Mouse (Mus musculus): ENCODE results near the gene Gse1. TPM values are rescaled to one million over a fixed set of nuclear protein-coding genes. Genes with fewer than 3 reads are reported as not detected.

Gse1 gene
- total RNA-seq, 1 experiment from 2014 or later, result 16.6 TPM

- no peak for ATAC-seq (replicated peaks in 1 of 2; ENCODE audit: insufficient read depth in 1 of 2, low FRiP score in 2 of 2, low TSS enrichment in 1 of 2, low read depth in 1 of 2, poor library complexity in 2 of 2, severe bottlenecking in 2 of 2)
Observed at GRCm38 (mm10) chr8:120282465-120282864, 54.2 kb downstream of the Gse1 start.

DNA sequence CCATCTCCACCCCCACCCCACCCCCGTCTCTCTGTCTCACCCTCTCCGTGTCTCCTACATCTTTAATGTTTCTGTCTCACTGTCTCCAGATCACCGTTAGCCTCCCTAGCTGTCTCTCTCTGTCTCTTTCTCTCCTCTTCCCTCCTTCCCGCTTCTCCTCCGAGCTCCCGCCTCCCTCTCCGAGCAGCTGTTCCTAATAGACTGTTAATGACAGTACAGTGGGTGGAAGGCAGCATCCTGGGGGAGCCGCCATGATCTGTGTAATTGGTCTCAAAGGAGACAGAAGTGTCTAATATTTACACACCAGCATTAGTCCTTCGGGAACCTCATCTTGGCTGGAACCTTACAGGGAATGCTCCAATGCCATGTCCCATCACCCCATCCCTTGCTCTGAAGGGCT lies 56.0 kb downstream of the Gse1 start:
- no peak for ATAC-seq (replicated peaks in 1 of 2; ENCODE audit: insufficient read depth in 1 of 2, low FRiP score in 2 of 2, low TSS enrichment in 1 of 2, low read depth in 1 of 2, poor library complexity in 2 of 2, severe bottlenecking in 2 of 2)

DNA sequence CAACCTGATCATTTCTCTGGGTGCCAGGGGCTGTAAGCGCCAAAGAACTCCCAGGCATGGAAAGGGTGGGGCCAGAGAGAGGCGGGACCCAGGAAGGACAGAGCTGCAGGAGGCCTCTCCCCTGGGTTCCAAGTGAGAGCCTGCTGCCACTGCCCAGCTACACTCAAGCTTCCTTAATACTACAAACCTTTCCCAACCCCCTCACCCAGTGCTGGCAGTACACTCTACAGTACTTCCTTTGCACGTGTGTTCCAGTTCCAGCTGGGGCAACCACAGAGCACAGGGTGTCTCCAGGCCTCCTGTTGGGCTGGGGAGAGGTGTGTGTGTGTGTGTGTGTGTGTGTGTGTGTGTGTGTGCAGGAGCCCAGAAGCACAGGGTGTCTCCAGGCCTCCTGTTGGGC lies 56.8 kb downstream of the Gse1 start:
- peak; percentile 85 to 90 for ATAC-seq (replicated peaks in 1 of 2; ENCODE audit: insufficient read depth in 1 of 2, low FRiP score in 2 of 2, low TSS enrichment in 1 of 2, low read depth in 1 of 2, poor library complexity in 2 of 2, severe bottlenecking in 2 of 2)

GRCm38 (mm10) chr8:120285878-120286277 lies 57.6 kb downstream of the Gse1 start:
- no peak for ATAC-seq (replicated peaks in 1 of 2; ENCODE audit: insufficient read depth in 1 of 2, low FRiP score in 2 of 2, low TSS enrichment in 1 of 2, low read depth in 1 of 2, poor library complexity in 2 of 2, severe bottlenecking in 2 of 2)

GRCm38 (mm10) chr8:120288122-120288908 lies 60.1 kb downstream of the Gse1 start:
- peak; percentile 48 to 50; a peak in 3 of 4 replicates for ATAC-seq (replicated peaks in 1 of 2; ENCODE audit: insufficient read depth in 1 of 2, low FRiP score in 2 of 2, low TSS enrichment in 1 of 2, low read depth in 1 of 2, poor library complexity in 2 of 2, severe bottlenecking in 2 of 2)

- no peak for ATAC-seq (replicated peaks in 1 of 2; ENCODE audit: insufficient read depth in 1 of 2, low FRiP score in 2 of 2, low TSS enrichment in 1 of 2, low read depth in 1 of 2, poor library complexity in 2 of 2, severe bottlenecking in 2 of 2)
Observed at GRCm38 (mm10) chr8:120289191-120289590, 60.9 kb downstream of the Gse1 start.

DNA sequence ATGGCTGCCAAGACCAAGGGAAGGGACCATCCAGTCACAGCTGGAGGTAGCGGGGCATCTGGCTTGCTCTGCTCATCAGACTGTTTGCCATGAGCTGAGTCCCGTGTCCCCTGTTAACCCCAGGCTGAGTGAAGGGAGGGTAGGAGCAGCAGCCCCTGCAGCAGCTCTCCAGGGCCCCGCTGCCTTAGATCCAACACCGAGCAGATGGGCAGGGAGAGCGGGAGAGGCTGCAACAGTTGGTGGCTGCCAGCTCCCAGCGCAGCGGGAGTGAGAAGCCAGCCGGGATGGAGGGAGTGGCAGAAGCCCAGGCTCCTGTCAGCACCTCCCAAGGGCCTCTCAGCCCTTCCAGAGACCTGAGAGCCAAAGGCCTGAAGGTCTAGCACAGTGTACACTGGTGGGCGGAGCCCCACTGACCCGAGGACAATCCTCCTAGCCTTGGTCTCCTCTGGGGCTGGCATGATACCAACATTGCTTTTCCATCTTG lies 61.5 kb downstream of the Gse1 start:
- no peak for ATAC-seq (replicated peaks in 1 of 2; ENCODE audit: insufficient read depth in 1 of 2, low FRiP score in 2 of 2, low TSS enrichment in 1 of 2, low read depth in 1 of 2, poor library complexity in 2 of 2, severe bottlenecking in 2 of 2)

GRCm38 (mm10) chr8:120290614-120291013 lies 62.4 kb downstream of the Gse1 start:
- no peak for ATAC-seq (replicated peaks in 1 of 2; ENCODE audit: insufficient read depth in 1 of 2, low FRiP score in 2 of 2, low TSS enrichment in 1 of 2, low read depth in 1 of 2, poor library complexity in 2 of 2, severe bottlenecking in 2 of 2)

- ATAC-seq (replicated peaks in 1 of 2; ENCODE audit: insufficient read depth in 1 of 2, low FRiP score in 2 of 2, low TSS enrichment in 1 of 2, low read depth in 1 of 2, poor library complexity in 2 of 2, severe bottlenecking in 2 of 2), result no peak
Observed at GRCm38 (mm10) chr8:120291650-120292049, 63.4 kb downstream of the Gse1 start.

DNA sequence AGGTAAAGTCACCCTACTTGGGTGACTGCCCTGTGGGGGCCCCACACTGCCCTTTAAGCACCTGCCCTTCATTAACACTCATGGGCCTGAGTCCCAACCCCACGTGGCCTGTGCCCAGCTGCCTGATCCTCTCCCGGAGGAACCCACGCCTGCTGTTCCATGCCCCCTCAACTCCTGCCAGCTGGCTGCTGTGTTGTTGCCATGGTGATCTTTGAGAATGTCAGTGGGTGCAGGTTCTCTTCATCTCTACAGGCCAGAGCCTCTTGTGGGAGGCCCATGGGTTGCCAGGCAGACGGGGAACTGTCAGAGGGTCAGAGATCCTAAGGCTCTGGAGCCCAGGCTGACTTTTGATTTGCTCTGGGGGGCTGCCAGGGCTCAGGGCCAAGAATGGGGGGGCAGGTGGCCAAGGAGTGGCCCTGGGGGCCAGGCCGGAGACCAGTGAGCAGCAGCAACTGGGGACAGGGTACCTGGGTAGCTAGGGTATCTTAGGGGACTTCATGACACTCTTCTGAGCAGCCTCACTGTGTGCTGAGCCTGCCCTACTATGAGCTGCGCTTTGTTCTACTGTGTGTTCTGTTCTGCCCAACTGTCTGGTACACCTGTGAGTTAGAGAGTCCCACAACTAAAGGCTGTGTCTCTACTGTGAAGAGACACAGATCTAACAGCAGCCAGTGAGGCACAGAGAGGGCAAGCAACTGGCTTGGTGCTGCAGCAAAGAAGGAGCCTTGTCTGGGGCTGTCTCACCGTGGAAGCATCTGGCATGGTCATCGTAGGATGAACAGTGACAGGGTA lies 64.3 kb downstream of the Gse1 start:
- ATAC-seq (replicated peaks in 1 of 2; ENCODE audit: insufficient read depth in 1 of 2, low FRiP score in 2 of 2, low TSS enrichment in 1 of 2, low read depth in 1 of 2, poor library complexity in 2 of 2, severe bottlenecking in 2 of 2), result no peak

DNA sequence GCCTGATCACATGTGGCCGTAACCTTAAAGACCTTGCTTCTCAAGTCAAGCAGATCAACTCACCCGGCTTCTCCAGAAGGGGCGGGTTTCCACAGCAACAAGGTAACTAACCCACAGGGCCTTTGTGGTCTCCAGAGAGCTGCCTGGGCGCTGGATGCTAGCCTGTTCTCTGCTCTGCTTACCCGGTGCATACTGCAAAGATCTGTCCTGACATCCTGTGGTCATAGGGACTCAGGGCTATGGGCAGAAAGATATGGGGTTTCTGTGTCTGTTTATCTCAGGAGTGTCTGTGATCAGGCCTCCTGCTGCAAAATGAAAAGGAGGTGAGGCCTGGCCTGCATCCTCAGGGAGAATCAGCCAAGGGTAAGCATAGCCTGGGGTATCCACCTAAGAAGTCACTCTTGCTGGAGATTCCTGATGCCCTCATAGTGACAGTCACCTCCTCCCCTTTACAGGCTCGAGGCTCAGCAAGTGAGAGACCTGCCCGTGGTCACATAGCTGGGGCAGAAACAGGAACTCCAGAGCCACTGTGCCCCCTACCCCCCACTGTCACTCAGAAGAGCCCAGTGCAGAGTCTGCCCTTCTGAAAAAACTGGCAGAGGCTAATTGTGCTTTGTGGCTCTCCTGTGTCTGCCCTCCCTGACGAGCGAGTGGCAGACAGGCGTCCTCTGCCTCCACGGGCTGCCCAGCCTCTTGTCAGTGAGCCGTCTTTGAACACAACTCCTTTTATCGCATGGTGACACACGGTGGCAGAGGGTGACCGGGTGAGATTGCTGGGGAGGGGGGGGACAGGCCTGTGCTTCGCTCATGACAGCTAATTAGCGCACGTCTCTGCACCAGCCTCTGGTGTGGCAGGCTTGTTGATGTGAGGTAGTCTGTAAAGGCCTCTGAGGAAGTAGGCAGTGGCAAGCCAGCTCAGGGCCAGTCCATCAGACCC lies 65.4 kb downstream of the Gse1 start:
- ATAC-seq (replicated peaks in 1 of 2; ENCODE audit: insufficient read depth in 1 of 2, low FRiP score in 2 of 2, low TSS enrichment in 1 of 2, low read depth in 1 of 2, poor library complexity in 2 of 2, severe bottlenecking in 2 of 2), result peak; percentile 51 to 61

GRCm38 (mm10) chr8:120294982-120295870 lies 67.0 kb downstream of the Gse1 start:
- no peak for ATAC-seq (replicated peaks in 1 of 2; ENCODE audit: insufficient read depth in 1 of 2, low FRiP score in 2 of 2, low TSS enrichment in 1 of 2, low read depth in 1 of 2, poor library complexity in 2 of 2, severe bottlenecking in 2 of 2)

DNA sequence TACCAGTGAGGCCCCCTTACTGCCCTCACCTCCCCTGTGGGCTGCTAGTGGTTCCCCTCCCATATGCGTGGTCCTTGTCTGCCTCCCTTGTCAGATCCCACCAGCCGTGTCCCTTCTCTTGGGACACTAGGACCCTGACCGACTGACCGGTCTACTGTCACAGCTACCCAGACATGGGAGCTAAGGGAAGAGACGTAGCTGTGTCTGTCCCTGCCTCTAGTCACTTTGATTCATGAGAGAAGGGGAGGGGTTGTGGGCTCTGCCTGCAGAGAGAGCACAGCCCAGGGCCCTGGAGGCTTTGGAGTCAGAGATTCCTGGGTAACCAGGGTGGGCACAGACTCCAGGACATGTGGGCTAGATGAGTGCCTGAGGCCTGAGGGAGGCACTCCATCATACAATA lies 68.7 kb downstream of the Gse1 start:
- ATAC-seq (replicated peaks in 1 of 2; ENCODE audit: insufficient read depth in 1 of 2, low FRiP score in 2 of 2, low TSS enrichment in 1 of 2, low read depth in 1 of 2, poor library complexity in 2 of 2, severe bottlenecking in 2 of 2), result no peak

DNA sequence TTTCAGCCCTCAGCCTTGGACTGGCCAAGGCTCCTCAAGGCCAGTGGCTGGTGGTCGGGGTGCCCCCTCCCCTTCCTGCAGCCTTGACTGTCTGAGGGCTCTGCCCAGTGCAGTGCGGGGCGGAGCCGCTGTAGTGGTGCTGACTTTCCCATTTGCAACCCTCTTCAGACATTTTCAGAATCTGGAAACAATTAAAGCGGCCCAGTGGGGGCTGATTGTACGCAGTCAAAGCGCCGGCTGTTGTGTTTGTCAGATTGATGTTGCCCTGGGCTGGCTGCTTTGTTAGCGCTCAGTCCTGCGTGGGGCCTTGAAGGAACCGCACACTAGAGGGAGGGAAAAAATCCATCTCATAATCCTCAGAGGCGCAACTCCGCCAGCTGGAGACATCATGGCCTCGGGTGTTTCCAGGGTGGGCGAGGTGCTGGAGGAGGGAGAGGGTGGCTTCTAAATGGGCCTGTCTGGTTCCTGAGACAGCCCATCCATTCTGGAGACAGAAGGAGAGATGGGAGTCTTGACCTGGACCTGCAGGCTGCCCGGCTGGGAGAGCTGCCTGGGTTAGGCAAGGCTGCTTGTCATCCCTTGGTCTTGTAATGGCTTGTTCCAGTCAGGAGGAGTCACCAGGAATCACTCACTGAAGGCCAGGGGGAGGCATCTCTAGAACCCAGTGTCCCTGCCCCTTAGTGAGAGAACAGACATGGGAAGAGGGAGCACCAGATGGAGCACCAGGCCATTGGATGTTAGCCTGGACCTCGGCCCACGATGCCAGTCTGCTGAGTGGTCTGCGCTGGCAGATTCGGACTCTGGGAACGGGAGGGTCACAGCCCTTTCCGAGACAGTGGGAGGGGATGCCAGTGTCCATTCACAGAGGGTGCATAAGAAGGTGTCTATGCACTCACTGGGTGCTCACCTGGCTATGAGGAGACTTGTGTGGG lies 70.6 kb downstream of the Gse1 start:
- no peak for ATAC-seq (replicated peaks in 1 of 2; ENCODE audit: insufficient read depth in 1 of 2, low FRiP score in 2 of 2, low TSS enrichment in 1 of 2, low read depth in 1 of 2, poor library complexity in 2 of 2, severe bottlenecking in 2 of 2)

GRCm38 (mm10) chr8:120300601-120301141 lies 72.4 kb downstream of the Gse1 start:
- peak; percentile 91 to 93 for ATAC-seq (replicated peaks in 1 of 2; ENCODE audit: insufficient read depth in 1 of 2, low FRiP score in 2 of 2, low TSS enrichment in 1 of 2, low read depth in 1 of 2, poor library complexity in 2 of 2, severe bottlenecking in 2 of 2)

All from hematopoietic stem cell, adult 5-6 weeks (primary cell).